Mouse (Mus musculus): ENCODE measurements at regions not wholly inside any gene's neighbourhood (a gene's known extent, or its start where the extent isn't known, plus 50 kb on each side); places are given as distances from the start of the nearest gene placed in this dataset.

GRCm38 (mm10) chr1:88577498-88578230 is 67.8 kb upstream of the Glrp1 start:
- no peak for TF ChIP-seq CTCF (IDR thresholded peaks at IDR 0.05)
- no peak for TF ChIP-seq EP300 (IDR thresholded peaks at IDR 0.05; ENCODE audit: insufficient read depth, low read depth, low read length)
- TF ChIP-seq POLR2A (IDR thresholded peaks at IDR 0.05; ENCODE audit: insufficient read depth, low read depth, low read length): no peak

All from heart, adult 2 months (tissue).